Mouse (Mus musculus) intestine, postnatal 0 days (tissue): Measurements from ENCODE around the gene Scn4b. TPM values are rescaled to one million over a fixed set of nuclear protein-coding genes. Genes with fewer than 3 reads are reported as not detected.
A peak's percentile ranks its signal among the peaks of the same experiment; 100 is the strongest.

Source experiments
- ATAC-seq: fragments of 200-750 bp; cut with Nextera tagmentation; 2 replicates; pipeline ENCODE4 v1.8.0; 2017; ENCODE audit warnings: mild to moderate bottlenecking, moderate TSS enrichment, moderate library complexity
- H3K27ac ChIP-seq: fragments of 300-500 bp; sonication (generic); 2 replicates; pipeline ENCODE4 v1.5.1; 2014; ENCODE audit warnings: mild to moderate bottlenecking, low read depth, low read length, moderate library complexity
- H3K27me3 ChIP-seq: fragments of 300-500 bp; sonication (generic); replicated peaks from 2 replicates; pipeline ENCODE4 v1.6.1; 2014; ENCODE audit warnings: low read length, mixed read lengths; ENCODE audit not compliant: control insufficient read depth, insufficient read depth
- H3K36me3 ChIP-seq: fragments of 300-500 bp; sonication (generic); 2 replicates; pipeline ENCODE4 v1.6.1; 2014; ENCODE audit warnings: mild to moderate bottlenecking, moderate library complexity; ENCODE audit not compliant: control insufficient read depth, insufficient read depth
- H3K4me1 ChIP-seq: fragments of 300-500 bp; sonication (generic); replicated peaks from 2 replicates; pipeline ENCODE4 v1.6.1; 2014; ENCODE audit warnings: antibody characterized with exemption, low read length, mixed read lengths; ENCODE audit not compliant: control insufficient read depth, insufficient read depth
- H3K4me2 ChIP-seq: fragments of 300-500 bp; sonication (generic); replicated peaks from 2 replicates; pipeline ENCODE4 v1.6.1; 2014; ENCODE audit warnings: low read depth, mild to moderate bottlenecking, moderate library complexity
- H3K4me3 ChIP-seq: fragments of 300-500 bp; sonication (generic); 2 replicates; pipeline ENCODE4 v1.5.1; 2014; ENCODE audit warnings: low read depth, low read length
- H3K9ac ChIP-seq: fragments of 300-500 bp; sonication (generic); 2 replicates; pipeline ENCODE4 v1.6.1; 2014; ENCODE audit warnings: mild to moderate bottlenecking, low read depth, low read length
- H3K9me3 ChIP-seq: fragments of 300-500 bp; sonication (generic); 2 replicates; pipeline ENCODE4 v1.6.1; 2016; ENCODE audit warnings: mixed run types; ENCODE audit not compliant: control insufficient read depth
- CTCF ChIP-seq: sonication (generic); IDR thresholded peaks from 2 replicates; pipeline ENCODE4 v1.5.1; 2016; ENCODE audit warnings: low read depth, mild to moderate bottlenecking, control low read depth, antibody characterized with exemption, moderate library complexity
- WGBS: fragments of 180-500 bp; shearing (Covaris S2); extraction: QIAGEN DNeasy Blood & Tissue Kit; methylation state at CpG from one replicate; pipeline ENCODE4 v1.1.7; 2014; 5-methylcytosine and 5-hydroxymethylcytosine counted together
- polyA plus RNA-seq: library from polyadenylated mRNA; unstranded; fragments of >200 nt; fragmentation: Nextera tagmentation; extraction: Ambion mirVana; gene quantifications from 2 replicates; pipeline ENCODE4 v1.2.1, GENCODE M21; 2015

Scn4b gene
- polyA plus RNA-seq = 0.04 TPM in 1 of 2 replicates, not detected in the other

DNA sequence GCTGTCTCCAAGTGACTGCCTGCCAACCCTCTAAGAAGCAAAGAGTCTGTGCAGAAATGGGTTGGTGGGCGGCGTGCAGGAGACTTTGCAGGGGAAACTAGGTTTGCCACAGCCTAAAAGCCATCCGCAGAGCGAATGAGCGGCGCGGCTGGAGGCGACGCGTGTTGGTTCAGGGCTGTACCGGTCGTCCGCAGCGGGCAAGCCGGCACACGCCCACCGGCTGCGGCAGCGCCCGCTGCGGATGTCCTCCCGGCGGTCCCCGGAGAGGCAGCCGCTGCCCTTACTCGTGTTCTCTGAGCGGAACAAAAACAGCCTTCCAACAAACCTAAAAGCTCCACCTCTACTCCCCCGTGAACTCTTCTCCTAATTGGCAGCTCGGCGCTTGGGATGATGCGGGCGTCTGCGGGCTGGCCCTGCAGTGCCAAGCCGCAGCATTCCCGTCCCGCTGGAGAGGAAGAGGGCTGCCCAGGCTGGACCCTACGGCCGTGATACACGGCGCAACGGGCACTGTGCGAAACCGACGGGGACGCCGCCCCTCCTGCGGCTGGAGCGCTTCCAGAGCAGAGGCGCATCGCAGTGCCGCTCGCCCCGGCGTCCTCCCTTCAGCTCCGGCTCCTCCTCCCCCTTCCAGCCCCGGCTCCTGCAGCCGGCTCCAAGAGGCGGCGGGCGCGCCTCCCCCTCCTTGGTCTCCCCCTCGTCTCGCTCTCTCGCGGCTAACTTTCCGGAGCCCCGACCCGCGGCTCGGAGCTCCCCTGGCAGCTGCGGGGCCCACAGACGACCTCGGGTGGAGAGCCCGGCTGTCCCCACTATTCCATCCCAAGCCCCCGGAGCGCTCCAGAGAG is at the start of gene Scn4b:
Gene Scn4b (plus strand): TSS at position 205 of the 842 bp plus-strand sequence.
- Histone ChIP-seq H3K27ac (no peak within 1 kb of the TSS), H3K4me1 (no peaks in the 10 kb centered on the region; the same call in 1 of the 2 replicates), H3K27me3 (peaks cover 81% of the 10 kb centered on the region), H3K9ac (0 out of 2 replicates have a peak within 1 kb of the TSS, but pooled peaks have one; percentile 18), H3K4me2 (peak within 1 kb of the TSS; percentile 89), H3K4me3 (peak within 1 kb of the TSS; percentile 49), H3K36me3 (no peaks in the 10 kb centered on the region), H3K9me3 (no peaks in the 10 kb centered on the region)
- no peak for TF ChIP-seq CTCF
- WGBS = under 1% methylated on average over 69 of the region's 76 CpGs
- no peak for ATAC-seq

DNA sequence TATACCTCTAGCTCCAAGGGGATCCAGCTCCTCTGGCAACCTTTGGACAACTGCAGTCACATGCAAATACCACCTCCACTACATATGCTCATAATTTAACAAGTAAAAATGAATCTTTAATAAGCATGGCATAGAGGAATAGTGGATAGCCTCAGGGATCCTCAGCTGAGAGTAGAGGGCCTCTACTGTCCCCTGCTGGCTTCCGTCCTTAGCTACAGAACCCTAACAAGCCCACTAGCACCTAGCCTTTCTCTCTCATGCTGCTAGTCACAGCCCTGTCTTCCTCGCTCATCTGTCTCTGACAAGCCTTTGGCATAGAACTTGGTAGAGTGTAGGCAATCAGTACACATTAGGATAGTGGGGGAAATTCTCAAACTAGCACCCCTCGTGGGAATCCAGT is 47.4 kb upstream of the Scn4b start:
- ATAC-seq = no peak
- no peaks in the 10 kb centered on the region for H3K4me1 ChIP-seq
- no peak overlapping the region for H3K4me3 ChIP-seq
- H3K27ac ChIP-seq = no peak overlapping the region
- no peaks in the 10 kb centered on the region for H3K27me3 ChIP-seq
- H3K4me2 ChIP-seq = no peak overlapping the region
- no peaks in the 10 kb centered on the region for H3K9me3 ChIP-seq
- H3K36me3 ChIP-seq = no peaks in the 10 kb centered on the region
- TF ChIP-seq CTCF = peak; percentile 59
- H3K9ac ChIP-seq = no peak overlapping the region
- 72% methylated on average over 3 of the region's 3 CpGs for WGBS

DNA sequence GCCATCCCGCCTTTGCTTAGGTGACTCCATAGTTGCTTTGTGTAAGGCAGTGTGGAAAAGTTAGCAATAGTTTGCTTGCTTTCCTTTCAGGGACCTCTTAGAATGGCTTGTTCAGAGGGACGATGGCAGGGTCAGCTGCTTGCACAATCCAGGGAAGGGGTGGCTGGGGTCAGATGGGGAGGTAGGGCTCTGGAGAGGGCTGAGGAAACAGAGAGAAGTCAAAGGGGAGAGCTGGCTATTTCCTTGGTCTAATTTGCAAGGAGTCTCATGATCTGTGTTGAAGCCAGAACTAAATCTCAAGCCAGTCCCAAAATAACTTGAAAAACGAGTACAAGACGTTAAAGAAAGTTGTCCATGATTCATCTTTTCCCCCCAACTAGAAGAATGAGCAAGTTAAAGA is 45.6 kb upstream of the Scn4b start:
- H3K4me3 ChIP-seq = no peak overlapping the region
- H3K4me1 ChIP-seq = no peaks in the 10 kb centered on the region
- ATAC-seq = no peak
- TF ChIP-seq CTCF = no peak
- no peak overlapping the region for H3K27ac ChIP-seq
- no peak overlapping the region for H3K4me2 ChIP-seq
- H3K9ac ChIP-seq = no peak overlapping the region
- H3K36me3 ChIP-seq = no peaks in the 10 kb centered on the region
- no peaks in the 10 kb centered on the region for H3K27me3 ChIP-seq
- 58% methylated on average over 4 of the region's 4 CpGs for WGBS
- no peaks in the 10 kb centered on the region for H3K9me3 ChIP-seq

DNA sequence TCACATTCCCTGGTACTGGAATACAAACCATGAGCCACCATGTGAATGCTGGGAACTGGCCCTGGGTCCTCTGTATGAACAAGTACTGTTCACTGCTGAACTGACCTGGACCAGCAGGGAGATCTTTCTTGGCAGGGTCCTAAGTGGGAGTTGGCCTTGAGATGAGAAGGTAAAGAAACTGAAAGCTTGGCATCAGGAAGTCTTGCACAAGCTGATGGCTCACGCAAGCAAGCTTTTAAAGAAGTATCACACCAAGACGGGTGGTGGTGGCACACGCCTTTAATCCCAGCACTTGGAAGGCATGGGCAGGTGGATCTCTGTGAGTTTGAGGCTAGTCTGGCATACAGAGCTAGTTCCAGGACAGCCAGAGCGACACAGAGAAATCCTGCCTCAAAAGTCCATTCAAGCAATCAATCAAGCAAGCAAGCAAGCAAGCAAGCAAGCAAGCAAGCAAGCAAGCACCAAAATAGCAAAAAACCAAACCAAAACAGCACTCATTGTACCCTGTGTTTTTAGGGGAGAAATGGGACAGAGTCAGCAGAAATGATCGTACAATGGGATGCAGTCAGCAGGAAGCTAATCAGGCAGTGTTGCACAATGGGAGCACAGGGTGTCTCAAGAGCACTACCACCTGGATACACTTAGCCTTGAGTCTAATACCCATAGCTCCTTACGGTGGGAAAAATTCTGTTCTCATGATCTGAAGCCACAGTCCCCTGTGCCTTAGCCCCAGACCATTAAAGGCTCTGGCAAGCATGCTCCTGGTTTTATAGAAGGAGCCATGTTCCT is 42.9 kb upstream of the Scn4b start:
- Histone ChIP-seq H3K4me1 (0 out of 2 replicates have a peak, but pooled peaks cover 2% of the 10 kb centered on the region), H3K27me3 (no peaks in the 10 kb centered on the region), H3K9me3 (no peaks in the 10 kb centered on the region), H3K27ac (no peak overlapping the region), H3K36me3 (no peaks in the 10 kb centered on the region), H3K4me3 (no peak overlapping the region), H3K9ac (no peak overlapping the region), H3K4me2 (no peak overlapping the region)
- TF ChIP-seq CTCF = no peak
- peak; percentile 82 for ATAC-seq
- 47% methylated on average over 6 of the region's 6 CpGs for WGBS

DNA sequence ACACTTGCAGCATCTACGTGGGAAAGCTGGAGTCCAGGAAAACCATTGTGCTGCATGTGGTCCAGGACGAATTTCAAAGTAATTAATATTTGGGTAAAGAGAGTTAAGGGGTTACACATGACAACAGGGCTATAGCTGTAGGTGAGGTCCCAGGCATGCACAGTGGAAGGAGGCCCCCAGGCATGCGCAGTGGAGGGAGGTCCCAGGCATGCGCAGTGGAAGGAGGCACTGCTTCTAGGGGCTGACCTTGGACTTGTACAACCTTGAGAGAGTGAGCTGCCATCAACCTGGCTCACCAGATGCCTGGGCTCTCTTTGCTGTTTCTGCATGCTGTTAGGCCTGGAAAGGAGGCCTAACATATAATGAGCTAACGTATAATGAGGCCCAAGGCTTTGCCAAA is 40.3 kb upstream of the Scn4b start:
- Histone ChIP-seq H3K4me1 (peaks cover 9% of the 10 kb centered on the region; the same call in 1 of the 2 replicates), H3K27me3 (no peaks in the 10 kb centered on the region), H3K4me2 (no peak overlapping the region), H3K9ac (no peak overlapping the region), H3K4me3 (no peak overlapping the region), H3K27ac (no peak overlapping the region), H3K9me3 (no peaks in the 10 kb centered on the region), H3K36me3 (no peaks in the 10 kb centered on the region)
- ATAC-seq = no peak
- WGBS = 84% methylated on average over 5 of the region's 5 CpGs
- no peak for TF ChIP-seq CTCF

DNA sequence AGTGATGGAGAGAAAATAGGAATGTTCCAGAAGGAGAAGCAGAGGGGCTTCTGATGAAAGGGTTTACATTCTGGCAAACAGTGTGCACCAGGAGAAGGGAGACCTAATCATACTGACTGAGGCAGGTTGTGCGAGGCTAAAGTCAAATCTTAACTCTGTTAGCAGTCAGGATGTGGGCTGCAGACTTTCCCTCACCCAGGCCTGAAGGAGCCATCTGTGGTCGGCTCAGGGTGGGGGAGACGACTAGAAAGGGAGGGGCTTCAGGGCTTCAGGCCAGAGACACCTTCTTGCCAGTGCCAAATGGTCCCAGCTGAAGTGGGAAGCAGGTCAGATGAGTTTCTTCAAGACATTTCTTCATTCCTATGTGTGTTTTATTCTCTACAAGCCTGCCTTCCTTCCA is 39.8 kb upstream of the Scn4b start:
- no peak for ATAC-seq
- Histone ChIP-seq H3K36me3 (no peaks in the 10 kb centered on the region), H3K4me2 (no peak overlapping the region), H3K4me3 (no peak overlapping the region), H3K27ac (no peak overlapping the region), H3K4me1 (peaks cover 9% of the 10 kb centered on the region; the same call in 1 of the 2 replicates), H3K27me3 (no peaks in the 10 kb centered on the region), H3K9me3 (no peaks in the 10 kb centered on the region), H3K9ac (no peak overlapping the region)
- WGBS = 41% methylated on average over 3 of the region's 3 CpGs
- no peak for TF ChIP-seq CTCF
